Mouse (Mus musculus) erythroid progenitor cell, adult 5-6 weeks (primary cell): ENCODE data around the gene Tstd1. TPM values are rescaled to one million over a fixed set of nuclear protein-coding genes. Genes with fewer than 3 reads are reported as not detected.

Source experiments
- ATAC-seq: replicated peaks from 2 replicates; pipeline ENCODE4 v1.8.0; 2016; ENCODE audit warnings: moderate number of reproducible peaks, mild to moderate bottlenecking, moderate TSS enrichment, inconsistent platforms; ENCODE audit not compliant: poor library complexity, low FRiP score, severe bottlenecking
- total RNA-seq, 2 experiments: library from RNA; stranded (forward) in 1 of 2; stranded (reverse) in 1 of 2; fragments of 150-400 nt in 1 of 2; fragments of 186-747, 209-891 nt in 1 of 2; gene quantifications; 2 replicates each; pipeline versions ENCODE4 v1.2.3 to v1.2.4; 2015 to 2017; ENCODE audit warnings: low replicate concordance in 2 of 2

Gene Tstd1
- total RNA-seq (2015; ENCODE audit: low replicate concordance), result not detected in 2 replicates
- total RNA-seq (2017; ENCODE audit: low replicate concordance), result 0.90 TPM in 1 of 2 replicates, not detected in the other

DNA sequence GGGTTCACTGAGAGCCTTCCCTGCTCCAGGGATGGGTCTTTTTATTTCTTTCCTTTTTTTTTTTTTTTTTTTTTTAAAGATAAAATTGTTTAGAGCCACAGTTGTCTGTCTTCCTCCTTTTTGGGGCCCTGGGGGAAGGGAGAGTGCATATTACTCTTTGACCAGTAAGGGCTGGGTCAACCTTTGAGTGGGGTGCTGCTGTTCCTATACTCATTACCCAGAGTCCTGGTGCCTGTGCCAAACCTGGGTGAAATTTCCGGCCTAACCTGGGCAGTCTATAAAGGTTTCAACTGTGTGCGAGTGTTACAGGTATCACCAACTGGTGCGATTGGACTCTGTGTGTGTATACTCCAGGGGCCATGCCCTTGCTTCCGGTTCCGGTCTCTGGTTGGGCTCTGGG, at the start of gene Tstd1:
Gene Tstd1 (plus strand): TSS at position 213 of the 400 bp plus-strand sequence.
- ATAC-seq, result no peak

DNA sequence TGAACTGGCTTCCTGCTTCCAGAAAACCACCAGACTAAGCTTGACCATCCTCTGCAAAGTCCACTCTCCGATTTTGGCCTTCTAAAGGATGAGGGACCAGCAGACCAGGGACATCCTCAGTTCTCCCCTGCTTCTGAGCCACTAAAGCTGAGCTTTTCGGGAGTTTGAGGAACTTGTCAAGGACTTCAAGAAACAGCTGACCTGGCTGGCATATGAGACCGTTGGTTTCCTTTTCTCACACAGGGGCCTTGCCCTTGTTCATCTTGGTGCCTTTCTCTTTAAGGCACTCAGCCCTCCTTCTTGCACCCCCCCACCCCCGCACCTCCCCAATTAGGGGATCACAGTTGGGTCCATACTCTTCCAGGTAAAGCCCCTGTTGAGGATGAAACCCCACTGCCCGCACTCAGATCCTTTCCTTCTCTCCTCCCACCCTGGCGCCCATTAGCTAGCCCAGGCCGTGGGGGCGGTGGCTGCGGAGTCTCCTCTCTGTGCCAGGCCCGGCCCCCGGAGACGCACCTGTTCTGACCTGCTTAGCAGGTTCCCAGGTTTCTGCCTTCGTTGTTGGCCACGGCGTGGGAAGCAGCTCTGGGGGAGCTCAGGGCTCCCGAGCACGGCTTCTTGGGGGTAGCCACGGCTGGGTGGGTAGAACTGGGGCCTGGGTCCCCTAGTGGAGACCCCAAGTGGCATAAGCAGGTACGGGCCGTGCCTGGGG, 48.7 kb upstream of the Tstd1 start, which contains the start of gene Nectin4:
Gene Nectin4 (plus strand): TSS at position 255 of the 712 bp plus-strand sequence.
- no peak for ATAC-seq

DNA sequence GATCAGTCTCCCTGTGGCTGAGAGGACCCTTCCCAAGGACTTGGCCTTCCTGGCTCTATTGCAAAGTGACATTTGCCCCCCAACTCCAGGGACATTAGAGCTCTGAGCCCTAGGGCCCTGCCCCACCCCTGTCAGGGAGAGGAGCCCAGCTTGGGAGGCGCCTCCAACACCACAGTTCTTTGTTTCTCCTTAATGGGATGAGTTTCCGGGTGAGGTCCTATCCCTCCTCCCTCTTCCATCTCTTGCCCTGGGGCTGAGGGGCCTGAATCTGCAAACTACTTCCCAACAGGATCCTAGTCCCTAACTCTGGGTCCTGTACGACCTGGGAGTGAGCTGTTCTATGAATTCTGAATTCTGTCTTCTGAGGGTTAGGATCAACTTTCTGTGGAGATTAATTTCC, 45.8 kb upstream of the Tstd1 start:
- ATAC-seq, result no peak

DNA sequence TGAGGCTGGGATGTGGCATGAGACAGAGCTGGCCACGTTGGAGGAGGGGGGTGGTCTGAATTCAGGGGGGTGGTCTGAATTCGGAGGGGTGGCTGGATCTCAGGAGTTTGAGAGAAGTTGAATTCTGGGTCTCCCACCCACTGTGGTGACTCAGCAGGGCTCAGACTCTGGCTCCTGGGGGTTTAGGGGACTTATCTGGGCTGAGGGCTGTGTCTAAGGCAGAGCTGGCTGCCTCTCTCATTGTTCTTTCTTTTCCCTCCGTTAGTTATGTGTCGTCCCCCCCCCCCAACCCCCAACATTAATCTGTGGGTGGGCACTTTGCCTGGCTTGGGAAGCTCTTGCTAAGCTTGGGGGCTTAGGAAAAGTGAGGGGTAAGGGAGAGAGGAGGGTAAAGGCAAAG, 44.7 kb upstream of the Tstd1 start:
- ATAC-seq, result no peak

DNA sequence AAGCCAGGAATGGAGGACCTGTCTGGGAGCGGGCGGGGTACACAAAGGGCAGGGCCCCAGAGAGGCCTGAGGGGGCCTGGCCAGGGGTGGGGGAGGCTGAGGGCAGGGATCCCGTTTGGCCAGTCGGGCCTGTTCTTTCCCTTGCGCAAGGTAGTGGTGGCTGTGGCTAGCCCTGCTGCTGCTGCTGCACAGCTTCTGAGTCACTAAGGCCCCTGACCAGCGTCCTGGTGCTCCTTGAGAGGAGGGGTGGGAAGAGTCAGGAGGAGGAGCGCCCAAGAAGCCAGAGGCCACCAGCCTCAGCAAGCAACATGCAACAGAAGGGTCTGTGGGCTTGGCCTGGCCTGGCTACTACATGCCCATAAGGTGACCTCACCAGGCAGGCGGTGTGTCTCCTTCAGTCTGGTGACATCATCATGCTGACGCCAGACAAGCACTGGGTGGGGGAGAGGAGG, 43.0 kb upstream of the Tstd1 start:
- ATAC-seq, result no peak

DNA sequence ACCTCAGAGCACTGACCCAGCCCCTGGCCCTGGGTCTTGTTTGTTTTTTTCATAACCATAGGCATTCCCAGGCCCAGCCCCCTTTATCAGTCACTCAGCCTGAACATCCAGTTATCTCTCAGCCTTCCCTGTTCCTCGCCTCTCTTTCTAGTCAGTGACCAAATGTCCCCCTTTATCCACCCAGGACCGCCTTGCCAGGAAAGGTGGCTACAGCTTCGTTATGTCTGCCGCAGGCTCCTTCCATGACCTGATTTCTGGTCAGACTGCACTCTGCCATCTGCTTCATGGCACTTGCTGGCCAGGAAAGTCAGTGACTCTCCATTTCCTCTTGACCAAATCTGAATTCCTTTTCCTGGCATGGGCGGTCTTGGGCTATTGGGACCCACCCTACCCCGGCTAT, 40.4 kb upstream of the Tstd1 start:
- ATAC-seq, result no peak

DNA sequence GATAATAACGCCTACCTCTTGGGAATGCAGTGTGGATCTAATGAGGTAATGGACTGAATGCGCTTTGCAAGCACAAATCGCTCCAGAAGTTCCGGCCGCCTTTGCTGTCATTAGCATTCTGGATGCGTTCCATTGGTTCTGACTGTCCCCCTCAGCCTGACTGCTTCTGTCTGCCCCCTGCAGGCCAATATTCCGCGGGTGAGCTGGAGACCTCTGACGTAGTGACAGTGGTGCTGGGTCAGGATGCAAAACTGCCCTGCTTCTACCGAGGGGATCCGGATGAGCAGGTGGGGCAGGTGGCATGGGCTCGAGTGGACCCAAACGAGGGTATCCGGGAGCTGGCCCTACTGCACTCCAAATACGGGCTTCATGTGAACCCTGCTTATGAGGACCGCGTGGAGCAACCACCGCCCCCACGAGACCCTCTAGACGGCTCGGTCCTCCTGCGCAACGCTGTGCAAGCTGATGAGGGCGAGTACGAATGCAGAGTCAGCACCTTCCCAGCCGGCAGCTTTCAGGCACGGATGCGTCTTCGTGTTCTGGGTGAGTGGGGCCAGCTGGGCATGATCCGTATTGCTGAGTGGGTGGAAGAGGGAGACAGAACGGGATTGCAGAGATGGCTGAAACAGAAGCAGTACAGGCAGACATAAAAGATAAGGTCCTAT, 38.6 kb upstream of the Tstd1 start:
- ATAC-seq, result 0 out of 2 replicates have a peak, but pooled peaks have one; percentile 29

DNA sequence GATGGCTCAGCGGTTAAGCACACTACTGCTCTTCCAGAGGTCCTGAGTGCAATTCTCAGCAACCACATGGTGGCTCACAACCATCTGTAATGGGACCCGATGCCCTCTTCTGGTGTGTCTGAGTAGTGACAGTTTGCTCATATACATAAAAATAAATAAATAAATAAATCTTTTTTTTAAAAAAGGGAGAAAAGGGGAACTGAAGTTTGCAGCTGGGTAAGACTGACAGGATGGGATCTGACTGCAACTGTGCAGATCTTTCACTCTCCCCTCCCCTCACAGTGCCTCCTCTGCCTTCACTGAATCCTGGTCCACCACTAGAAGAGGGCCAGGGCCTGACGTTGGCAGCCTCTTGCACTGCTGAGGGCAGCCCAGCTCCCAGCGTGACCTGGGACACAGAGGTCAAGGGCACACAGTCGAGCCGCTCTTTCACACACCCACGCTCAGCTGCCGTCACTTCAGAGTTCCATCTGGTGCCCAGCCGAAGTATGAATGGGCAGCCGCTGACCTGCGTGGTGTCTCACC, 36.5 kb upstream of the Tstd1 start:
- ATAC-seq, result no peak

DNA sequence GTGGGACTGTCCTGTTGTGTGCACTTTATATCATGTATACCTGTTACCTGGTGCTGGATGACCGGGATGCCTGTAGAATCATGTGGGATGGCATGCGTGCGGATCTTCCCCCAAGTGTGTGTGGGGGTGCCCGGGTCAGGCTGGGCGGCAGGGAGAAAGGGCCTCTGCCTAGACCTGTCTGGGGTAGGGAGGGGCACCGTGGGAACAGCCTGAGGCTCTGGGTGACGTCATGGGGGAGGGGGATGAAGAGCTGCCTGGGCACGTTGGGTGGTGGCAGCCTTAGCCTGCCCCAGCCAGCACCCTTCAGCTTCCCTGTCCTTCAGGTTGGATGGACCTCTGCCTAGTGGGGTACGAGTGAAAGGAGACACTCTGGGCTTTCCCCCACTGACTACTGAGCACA, 34.3 kb upstream of the Tstd1 start:
- ATAC-seq, result no peak

DNA sequence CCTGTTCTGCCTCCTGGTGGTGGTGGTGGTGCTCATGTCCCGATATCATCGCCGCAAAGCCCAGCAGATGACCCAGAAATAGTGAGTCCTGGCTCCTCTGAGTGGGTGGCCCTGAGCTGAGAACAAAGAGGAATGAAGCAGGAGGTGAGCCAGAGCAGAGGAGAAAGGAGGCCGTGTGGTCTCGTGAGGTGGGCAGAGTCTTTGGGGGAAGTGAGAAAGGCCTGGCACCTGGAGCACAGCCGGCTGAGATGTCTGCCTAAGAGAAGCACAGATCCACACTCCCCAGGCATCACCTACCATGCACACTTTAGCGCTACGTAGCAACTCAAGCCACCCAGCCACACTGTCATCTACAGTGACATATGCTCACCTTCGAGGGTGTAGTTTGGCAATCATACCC, 33.5 kb upstream of the Tstd1 start:
- ATAC-seq, result no peak

DNA sequence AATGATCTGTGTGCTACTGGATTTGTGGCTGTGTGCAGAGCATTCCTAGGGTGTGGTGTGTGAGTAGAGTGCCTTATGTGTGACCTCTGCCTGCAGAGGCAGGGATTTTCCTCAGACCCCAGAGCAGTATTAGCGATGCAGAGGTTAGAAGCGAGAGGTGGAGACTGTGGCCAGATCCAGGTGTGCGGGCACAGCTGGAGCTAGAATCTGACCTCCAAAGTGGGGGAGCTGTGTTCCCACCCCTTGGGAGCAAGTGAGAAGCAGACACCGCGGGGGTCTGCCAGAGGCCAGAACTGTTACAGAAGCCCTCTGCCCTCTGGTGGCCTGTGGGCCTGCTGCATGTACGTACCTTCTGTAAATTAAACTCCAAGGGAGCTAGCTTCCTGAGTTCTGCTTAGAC, 31.6 kb upstream of the Tstd1 start:
- no peak for ATAC-seq

DNA sequence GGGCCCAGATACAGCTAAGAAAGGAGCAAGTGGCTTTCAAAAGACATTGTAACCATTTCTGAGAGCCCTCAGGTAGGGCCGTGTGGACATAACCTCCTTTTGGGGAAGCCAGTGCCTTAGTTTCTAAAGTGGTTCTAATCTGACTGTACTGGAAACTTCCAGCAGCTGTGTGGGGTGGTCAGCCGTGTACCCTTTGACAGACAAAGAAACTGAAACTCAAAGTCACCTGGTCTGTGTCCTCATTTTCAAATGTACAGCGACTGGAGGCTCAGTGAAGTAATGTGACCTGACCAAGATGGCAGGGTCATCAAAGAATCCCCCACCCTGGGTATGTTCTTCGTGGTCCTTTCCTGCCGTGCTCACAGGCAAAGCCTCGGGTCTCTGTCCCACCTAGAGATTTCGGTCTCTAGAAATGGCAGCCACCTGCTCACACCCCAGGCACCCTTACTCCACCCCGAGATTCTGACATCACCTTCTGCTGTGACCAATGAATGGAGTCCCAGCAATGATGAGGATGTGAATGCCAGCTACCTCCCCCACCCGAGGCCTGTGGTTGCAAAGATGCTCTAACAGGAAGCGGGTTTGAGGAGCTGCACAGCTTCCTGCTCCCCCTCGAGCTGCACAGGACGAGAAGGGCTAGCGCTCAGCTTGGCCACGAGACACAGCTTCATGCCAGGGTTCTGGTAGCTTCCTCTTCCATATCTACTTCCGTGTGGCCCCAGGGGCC, 30.1 kb upstream of the Tstd1 start, which contains the start of gene Arhgap30:
Gene Arhgap30 (plus strand): TSS at position 579 of the 727 bp plus-strand sequence.
- ATAC-seq, result 0 out of 2 replicates have a peak, but pooled peaks have one; percentile 40

DNA sequence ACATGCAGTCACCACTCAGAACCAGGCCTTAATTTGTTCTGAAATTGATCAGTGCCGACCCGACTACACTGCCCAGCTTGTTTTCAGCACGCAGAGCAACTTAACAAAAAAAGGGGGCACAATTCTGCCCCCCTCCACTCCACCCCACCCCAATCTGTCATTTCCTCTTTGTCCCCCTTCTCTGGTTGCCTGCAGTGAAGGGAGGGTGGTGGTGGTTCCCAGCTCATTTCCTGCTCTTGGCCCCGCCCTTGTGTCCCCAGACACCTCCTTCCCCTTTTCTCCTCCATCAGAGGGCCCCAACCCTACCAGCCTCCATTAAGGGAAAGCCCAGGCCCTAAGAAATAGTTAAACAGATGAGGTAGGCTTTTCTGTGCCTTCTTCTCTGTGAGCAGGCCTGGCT, 28.6 kb upstream of the Tstd1 start:
- no peak for ATAC-seq

DNA sequence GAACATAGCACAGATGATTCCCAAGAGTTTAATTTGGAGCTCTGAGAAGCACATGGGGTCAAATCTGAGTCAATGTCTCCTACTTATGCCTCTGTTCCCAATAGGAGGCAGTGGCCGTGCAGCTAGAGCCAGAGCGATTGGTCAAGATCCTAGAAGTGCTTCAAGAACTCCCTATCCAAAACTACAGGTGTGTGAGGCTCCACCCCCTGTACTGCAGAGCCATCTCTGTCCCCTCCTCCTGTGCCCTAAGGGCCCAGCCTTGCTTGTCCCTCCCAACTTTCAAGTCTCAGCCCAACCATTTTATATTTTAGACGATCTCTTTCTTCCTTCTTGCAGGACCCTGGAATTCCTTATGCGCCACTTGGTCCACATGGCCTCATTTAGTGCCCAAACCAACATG, 16.9 kb upstream of the Tstd1 start:
- no peak for ATAC-seq

DNA sequence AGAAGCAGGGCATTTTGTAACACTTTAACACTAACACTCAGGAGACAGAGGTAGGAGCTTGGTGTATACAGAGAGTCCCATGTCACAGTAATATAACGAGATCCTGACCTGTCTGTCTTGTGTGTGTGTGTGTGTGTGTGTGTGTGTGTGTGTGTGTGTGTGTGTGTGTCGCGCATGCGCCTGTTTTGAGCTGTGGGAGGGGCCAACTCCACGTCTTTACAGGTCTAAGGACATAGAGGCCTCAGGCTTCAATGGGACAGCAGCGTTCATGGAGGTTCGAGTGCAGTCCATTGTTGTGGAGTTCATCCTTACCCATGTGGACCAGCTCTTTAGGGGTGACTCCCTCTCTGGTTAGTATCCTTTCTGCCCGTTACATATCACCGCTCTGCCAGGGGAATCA, 15.7 kb upstream of the Tstd1 start:
- ATAC-seq, result no peak

DNA sequence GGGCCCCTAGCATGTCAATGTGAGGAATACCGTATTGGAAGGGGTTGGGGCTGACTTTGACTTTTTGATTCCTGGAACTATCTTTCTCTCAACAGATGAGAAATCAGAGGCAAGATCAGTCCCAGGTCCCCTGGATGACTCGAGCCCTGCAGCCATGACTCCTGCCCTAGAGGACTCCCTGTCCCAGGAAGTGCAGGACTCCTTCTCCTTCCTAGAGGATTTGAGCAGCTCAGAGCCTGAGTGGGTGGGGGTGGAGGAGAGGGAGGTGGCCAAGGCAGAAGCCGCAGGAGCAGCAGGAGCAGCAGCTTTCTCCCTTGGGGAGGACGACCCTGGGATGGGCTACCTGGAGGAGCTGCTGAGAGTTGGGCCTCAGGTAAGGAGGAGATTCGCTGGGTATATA, 11.4 kb upstream of the Tstd1 start:
- no peak for ATAC-seq

DNA sequence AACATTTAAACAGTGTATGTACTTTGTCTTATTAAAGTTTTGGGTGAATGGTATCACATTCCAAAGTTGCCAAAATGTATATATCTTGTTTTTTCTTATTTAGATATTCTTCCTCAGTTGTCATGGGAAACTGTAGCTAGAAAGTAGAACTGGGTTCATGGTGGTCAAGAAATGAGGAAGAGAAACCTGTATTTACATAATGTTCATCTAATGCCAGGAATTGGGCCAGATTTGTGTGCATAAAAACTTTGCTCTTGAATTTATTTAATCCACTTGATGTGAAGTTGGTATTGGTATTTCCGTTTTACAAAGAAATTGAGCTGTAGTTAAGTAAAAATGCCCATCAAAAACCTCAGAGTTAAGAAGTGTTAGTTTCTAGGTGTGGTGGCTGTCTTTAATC, 8.4 kb upstream of the Tstd1 start:
- no peak for ATAC-seq

DNA sequence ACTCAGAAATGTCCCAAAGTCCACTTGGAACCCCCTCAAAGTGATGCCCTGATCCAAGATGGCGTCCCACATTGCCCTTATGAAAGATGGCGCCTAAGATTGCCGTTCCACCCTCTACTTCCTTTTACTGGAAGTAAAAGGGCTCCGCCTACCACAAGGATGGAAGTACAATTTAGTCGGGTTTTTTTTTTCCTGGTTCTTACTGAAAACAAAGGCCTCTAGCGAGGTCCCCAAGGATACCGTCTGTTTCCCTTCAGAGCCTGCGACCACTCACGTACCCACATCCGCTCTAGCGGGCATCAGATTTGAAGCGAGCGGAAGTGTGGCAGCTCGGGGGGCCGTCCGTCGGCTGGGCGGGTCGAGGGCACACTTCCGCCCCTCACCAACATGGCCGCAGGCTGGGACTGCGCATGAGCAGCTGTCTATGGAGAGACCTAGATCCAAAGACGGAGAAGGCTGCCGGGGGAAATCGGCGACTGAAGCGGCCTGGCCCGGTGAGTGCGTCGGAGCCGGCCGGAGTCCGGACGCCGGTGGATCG, 7.7 kb upstream of the Tstd1 start, which contains the start of gene Usf1:
Gene Usf1 (plus strand): TSS at position 367 of the 538 bp plus-strand sequence.
- ATAC-seq, result peak; percentile 97

DNA sequence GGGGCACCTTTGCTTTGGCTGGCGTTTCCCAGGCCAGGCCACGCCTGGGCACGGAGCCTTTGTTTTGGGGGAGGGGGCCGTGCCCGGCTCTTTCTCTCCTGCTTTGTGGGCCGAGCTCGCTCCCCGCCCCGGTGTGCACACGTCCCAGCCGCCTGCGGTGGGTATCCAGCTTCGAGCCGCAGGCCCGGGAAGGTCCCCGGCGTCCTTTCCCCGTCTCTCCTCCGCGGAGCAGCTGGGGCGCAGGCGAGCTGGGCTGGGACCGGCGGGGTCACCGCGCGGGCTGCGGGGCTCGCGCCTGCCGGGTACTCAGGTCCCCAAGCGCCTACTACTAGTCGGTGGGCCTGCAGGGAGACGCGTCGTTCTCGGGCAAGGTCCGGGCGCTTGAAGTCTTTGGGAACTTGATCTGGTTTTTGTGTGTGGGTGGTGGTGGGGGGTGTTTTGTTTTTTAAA, 7.2 kb upstream of the Tstd1 start:
- peak; percentile 37 for ATAC-seq

DNA sequence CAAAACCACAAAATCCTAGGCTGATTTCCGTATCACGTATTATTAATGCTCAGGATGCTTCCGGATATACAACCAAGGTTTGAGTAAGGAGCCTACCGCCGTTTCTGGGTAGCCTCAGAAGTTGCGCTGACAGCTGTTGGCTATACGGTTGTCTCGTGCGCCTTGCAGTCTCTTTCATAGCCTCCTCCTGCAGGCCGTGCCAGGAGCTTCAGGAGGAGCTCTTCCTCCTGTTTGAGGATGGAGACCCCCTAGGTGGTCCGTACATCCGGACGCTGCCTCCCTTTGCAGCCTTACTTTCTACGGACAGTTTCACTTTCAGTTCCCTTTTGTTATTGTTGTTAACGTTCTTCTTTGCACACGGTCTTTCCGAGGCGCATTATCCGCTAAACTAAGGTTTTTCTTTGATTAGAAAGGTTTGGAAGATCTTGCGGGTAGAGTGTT, 6.7 kb upstream of the Tstd1 start:
- 0 out of 2 replicates have a peak, but pooled peaks have one; percentile 26 for ATAC-seq
